Mouse (Mus musculus): ENCODE measurements around the gene Ankrd11.

Gene Ankrd11

GRCm38 (mm10) chr8:122923431-122924090 lies 118.5 kb downstream of the Ankrd11 start:
- no peak for DNase-seq

DNA sequence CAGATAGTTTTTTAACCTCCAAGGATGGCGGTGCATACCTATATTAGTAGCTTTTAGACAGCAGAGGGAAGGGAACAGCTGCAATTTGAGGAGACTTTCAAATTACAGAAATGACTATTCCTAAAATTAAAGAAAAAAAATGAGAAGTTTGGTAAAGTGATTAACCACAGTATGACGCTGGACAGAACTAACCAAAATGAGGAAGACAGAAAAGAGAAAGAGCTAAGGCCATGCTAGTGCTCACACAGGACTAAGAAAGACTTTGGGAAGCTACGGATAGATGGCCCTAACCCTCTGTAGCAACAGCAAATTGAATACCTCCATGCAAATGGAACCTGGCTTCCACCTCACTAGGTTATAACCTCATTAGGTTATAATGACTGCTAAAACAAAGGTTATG lies 119.1 kb downstream of the Ankrd11 start:
- DNase-seq = no peak

DNA sequence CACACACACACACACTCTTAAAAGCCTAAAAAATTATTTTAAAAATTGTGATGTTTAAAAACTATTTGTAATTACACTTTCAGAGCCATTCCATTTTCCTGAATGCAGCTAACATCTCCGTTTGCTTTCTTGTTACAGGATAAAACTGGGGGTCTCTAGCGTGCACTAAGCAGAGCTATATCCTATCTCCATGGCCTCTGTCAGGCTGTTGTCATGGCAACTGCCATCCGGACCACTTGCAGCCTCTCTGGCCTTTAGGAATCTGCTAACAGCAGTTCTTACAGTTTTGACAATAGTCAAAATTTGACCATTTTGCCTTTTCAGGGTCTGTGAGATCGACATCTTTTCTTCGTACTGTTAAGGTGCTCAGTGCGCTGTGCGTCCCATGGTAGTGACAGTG lies 121.2 kb downstream of the Ankrd11 start:
- DNase-seq = no peak

DNA sequence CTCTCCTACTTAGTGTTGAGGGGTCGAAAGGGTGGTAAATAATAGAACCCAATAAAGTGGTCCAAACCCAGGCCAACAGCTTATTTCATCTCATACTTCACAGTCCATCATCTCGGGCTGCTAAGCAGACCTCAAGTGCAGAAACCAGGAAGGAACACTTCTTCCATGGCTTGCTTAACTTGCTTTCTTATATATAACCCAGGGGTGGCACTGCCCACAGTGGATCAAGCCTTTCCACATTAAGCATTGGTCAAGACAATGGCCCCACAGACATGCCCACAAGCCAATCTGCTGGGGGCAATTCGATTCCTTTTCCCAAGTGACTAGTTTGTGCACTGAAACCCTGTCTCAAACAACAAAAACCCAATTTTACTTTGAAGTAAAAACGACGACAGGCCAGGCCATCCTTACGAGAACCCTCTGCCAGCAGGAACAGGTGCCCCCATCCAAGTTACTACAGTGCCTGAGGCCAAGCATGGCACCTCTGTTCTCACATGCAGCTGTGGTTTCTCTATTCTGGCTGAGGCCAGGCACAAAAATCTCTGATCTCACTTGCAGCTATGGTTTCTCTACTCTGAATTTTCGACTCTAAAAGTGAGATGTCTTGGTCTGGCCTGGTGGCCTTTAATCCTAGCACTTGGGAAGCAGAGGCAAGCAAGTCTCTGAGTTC lies 123.5 kb downstream of the Ankrd11 start:
- DNase-seq = no peak

GRCm38 (mm10) chr8:122917531-122918392 lies 124.3 kb downstream of the Ankrd11 start:
- DNase-seq = no peak

GRCm38 (mm10) chr8:122916766-122917165 lies 125.3 kb downstream of the Ankrd11 start:
- no peak for DNase-seq

- DNase-seq = no peak
Observed at GRCm38 (mm10) chr8:122912871-122913270, 129.2 kb downstream of the Ankrd11 start.

DNA sequence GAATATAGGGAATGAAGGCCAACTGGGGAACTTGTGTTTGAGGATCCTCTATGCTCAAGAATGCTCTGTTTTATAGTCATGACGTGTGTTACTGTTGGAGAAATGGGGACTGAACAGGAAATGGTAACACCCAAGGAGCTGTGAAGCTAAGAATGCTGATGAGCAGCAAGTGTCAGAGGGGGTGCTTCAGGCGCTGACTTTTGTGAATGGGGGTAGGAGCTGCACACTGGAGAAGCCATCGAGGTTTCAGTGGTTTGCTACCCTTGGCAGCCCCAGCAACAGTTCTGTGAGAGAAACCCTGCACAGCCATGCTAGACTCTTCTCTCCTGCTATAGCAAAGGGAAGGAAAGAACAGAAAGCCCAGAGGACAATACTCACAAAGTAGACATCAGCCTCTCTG lies 129.9 kb downstream of the Ankrd11 start:
- no peak for DNase-seq

DNA sequence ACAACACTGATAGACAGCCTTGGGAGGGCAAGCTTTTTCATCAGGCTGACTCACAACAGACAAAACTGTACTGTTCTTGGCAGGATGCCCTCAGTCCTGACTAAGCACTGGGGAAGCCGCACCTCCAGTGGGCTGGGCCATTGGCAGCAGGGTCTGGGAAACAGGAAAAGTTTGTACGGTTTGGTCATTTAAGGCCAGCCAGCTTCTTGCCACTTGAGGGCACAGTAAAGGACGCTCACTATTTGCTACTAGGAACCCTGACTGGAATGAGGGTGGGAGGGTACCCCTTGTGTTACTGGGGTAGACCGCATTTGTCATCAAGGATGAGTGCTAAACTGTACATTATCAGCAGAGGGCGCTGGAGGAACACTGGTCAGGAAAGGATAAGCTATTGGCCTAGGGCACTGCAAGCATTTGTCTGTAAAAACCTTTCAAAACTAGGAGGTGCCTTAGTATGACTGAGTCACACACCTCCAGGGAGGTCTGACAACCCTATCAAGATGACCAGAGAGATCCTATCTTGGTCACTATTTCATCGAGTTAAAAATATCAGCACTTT lies 135.5 kb downstream of the Ankrd11 start:
- DNase-seq = peak; percentile 93

DNA sequence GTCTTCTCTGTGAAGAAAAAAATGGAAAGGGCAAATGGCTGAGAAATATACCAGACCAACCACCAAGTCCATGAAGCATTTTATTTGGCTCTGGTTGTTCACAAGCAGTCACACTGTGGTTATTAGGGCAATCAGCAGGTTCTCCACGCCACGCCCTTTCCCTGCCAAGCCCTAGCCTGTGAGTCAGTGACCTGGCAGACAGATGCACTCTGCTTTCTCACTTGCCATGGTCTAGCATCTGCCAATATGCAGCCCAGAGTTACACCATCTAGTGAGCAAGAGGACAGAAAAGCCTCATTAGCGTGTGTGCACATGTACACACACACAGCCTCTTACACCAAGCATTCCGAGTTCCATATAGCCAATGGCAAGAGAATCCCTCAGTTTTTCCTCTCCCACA lies 136.7 kb downstream of the Ankrd11 start:
- DNase-seq = no peak

GRCm38 (mm10) chr8:122904496-122904895 lies 137.6 kb downstream of the Ankrd11 start:
- DNase-seq = no peak

GRCm38 (mm10) chr8:122903002-122903401 lies 139.1 kb downstream of the Ankrd11 start:
- no peak for DNase-seq

DNA sequence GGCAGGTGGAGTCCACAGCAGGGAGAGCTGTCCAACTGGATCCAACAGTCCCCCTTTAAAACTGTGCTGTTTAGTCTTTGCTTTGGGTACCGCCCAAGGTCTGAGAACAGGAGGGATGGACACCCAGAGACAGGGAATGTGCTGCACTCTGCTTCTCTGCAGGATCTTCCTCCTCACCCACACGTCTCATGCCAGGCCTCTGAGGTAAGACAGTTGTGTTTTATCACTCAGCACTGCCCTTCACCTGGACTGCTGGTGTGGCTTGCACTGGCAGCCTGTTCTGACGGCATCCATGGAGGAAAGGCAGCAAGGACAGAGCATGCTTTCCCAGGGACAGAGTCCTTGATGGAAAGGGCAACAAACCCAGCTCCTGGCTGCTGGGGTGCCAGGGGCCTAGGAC lies 139.5 kb downstream of the Ankrd11 start:
- DNase-seq = no peak

- DNase-seq = peak; percentile 29
Observed at GRCm38 (mm10) chr8:122901892-122902515, 140.1 kb downstream of the Ankrd11 start.

DNA sequence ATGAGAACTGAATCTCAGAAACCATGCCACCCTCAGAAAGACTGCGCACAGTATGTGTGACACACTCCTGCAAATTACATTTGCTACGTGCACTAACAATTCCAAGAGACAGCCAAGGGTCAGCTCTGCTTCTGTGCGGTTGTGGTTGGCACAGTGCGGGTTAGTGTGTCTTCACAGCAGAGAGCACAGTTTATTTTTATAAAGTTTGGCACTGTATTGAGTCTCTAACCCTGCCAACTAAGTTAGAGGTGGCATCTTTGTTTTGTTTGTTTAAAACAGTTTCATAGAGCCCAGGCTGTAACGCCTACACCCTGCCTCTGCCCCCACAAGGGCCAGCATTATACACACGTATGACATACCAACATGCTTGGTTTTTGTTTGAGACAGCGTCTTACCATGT lies 140.6 kb downstream of the Ankrd11 start:
- no peak for DNase-seq

GRCm38 (mm10) chr8:122899085-122899484 lies 143.0 kb downstream of the Ankrd11 start:
- DNase-seq = no peak

GRCm38 (mm10) chr8:122898473-122898872 lies 143.6 kb downstream of the Ankrd11 start:
- DNase-seq = no peak

DNA sequence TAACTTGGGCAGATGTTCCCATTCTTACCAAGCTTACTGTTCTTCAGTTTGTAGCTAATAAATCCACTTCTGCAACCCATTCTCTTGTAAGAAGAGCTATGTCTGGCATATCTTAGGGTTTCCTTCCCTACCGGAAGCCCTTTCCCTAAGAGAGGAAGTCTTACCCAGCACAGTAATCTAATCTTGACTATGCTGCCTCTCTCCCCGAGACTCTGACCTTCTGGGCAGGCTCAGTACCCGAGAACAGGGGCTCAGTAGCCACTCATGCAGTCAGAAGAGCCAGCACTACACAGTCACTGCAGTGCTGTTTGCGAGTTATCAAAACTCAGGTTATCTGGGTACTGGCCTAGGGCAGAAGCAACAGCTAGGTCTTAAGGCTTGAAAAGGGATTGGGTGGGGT lies 144.1 kb downstream of the Ankrd11 start:
- DNase-seq = no peak

DNA sequence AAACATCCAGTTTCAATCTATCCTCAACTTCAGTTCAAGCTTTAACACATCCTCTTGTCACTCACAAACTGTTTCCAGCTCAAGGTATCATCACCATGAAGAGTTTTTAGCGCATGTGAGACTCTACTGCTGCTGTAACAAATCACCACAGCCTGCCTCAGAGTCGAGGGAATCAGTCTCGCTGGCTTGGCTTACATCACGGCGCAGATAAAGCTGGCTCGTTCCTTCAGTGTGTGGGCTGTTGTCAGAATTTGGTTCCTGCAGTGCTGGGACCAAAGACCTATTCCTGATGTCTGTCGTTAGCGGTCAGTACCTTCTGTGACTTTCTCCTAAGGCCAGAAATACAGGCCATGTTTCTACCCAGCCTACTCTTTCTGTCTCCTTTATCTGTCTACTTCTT lies 144.9 kb downstream of the Ankrd11 start:
- DNase-seq = no peak

- DNase-seq = no peak
Observed at GRCm38 (mm10) chr8:122896317-122896716, 145.8 kb downstream of the Ankrd11 start.

GRCm38 (mm10) chr8:122893451-122893850 lies 148.6 kb downstream of the Ankrd11 start:
- DNase-seq = no peak

DNA sequence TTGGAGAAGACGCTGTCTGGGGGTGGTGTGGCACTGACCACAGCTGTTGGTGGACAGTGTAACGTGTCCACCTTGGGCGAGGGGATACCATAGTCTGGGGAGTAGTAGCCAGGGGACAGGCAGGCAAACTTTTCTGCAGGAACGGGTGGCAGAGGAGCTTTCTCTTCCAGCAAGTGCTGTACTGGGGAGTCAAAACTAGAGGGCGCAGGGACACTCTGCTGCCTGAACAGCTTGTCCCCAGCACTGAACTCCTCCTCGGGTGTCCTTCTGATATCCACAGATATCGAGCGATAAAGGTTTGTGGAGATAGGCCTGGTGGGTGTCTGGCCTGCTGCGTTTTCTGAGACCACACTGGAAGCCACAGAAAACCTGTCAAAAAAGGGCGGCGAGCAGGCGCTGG lies 150.6 kb downstream of the Ankrd11 start:
- DNase-seq = no peak

DNA sequence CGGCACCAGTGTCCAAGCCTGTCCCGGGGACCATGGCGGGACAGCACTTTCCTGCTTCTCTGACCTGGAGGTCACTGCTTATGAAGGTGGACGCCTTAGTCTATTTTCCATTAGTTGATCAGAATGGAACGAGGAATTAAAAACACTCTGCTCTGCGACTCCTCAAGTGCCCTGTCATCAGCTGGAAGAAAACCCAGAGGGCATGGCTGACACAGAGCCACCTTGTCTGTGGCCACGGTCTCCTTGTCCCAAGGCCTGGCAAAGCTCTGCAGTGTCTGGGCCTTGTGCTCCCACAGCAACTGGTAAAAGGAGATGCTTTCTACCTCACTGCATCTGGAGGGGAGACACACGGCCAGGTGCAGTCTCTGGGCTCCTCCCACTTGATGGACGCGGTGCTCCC lies 158.4 kb downstream of the Ankrd11 start:
- DNase-seq = no peak
